Mouse (Mus musculus): ENCODE measurements at regions not wholly inside any gene's neighbourhood (a gene's known extent, or its start where the extent isn't known, plus 50 kb on each side); places are given as distances from the start of the nearest gene placed in this dataset.
A peak's percentile ranks its signal among the peaks of the same experiment; 100 is the strongest.

DNA sequence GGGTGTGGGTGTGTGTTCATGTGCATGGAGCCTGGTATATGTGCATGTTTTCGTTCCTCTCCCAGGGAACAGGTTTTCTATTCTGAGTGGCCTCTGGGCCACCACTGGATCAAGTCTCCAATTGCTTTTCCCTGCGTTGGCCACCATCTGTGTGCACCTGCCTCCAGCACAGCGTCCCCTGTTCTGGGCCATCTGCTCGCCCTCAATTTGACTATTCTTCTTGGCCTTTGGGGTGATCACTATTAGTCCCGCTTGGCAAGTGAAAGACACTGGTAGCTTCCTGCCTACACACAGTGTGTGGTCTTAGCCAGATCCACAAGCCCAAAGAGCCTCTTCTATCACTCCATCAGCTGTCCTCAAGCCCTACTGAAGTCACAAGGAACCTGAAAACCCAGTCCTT lies 80.8 kb upstream of the Ppp1r26 start:
- H3K9me3 ChIP-seq (ENCODE audit: control insufficient read depth, low read length): no peaks in the 10 kb centered on the region

DNA sequence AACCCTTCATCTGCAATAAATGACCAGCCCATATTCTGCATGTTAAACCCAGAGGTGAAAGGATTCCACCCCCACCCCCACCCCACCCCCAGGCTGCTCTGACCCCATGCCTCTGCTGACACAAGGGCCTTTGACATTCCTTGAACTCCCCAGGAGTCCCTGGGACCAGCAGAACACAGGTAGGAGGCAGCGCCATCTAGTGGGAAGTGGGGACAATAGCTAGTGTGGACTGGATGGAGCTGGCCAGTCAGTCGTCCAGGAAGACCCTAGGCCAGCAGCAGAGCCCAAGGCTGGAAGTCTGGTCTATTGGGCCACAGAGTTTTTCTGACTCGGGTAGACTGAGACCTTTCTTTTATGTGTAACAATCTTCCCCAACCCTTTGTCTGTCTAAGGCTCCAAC lies 71.8 kb upstream of the Ppp1r26 start:
- no peaks in the 10 kb centered on the region for H3K27me3 ChIP-seq (replicated peaks; ENCODE audit: control insufficient read depth, insufficient read depth, low read length)
- H3K36me3 ChIP-seq (ENCODE audit: control insufficient read depth, insufficient read depth, low read length): no peaks in the 10 kb centered on the region
- H3K9ac ChIP-seq (ENCODE audit: low read depth, low read length): no peak overlapping the region
- no peaks in the 10 kb centered on the region for H3K9me3 ChIP-seq (ENCODE audit: control insufficient read depth, low read length)
- DNase-seq (ENCODE audit: low spot score) (peak; percentile 51), ATAC-seq (ENCODE audit: low read depth) (no peak)
- peaks cover 16% of the 10 kb centered on the region for H3K4me1 ChIP-seq (ENCODE audit: control insufficient read depth, insufficient read depth, low read length)
- H3K4me3 ChIP-seq (ENCODE audit: low read depth, low read length): no peak overlapping the region
- 12% methylated on average over 3 of the region's 3 CpGs for WGBS
- no peak overlapping the region for H3K27ac ChIP-seq (replicated peaks; ENCODE audit: low read depth, low read length)
- no peak overlapping the region for H3K4me2 ChIP-seq (ENCODE audit: low read depth, low read length)

More for the DNA sequence above, 80.8 kb upstream of the Ppp1r26 start:
- Histone ChIP-seq H3K4me3 (ENCODE audit: low read depth, low read length) (no peak overlapping the region), H3K27me3 (replicated peaks; ENCODE audit: control insufficient read depth, insufficient read depth, low read length) (no peaks in the 10 kb centered on the region), H3K36me3 (ENCODE audit: control insufficient read depth, insufficient read depth, low read length) (no peaks in the 10 kb centered on the region), H3K27ac (replicated peaks; ENCODE audit: low read depth, low read length) (no peak overlapping the region), H3K4me2 (ENCODE audit: low read depth, low read length) (no peak overlapping the region), H3K9ac (ENCODE audit: low read depth, low read length) (no peak overlapping the region), H3K4me1 (ENCODE audit: control insufficient read depth, insufficient read depth, low read length) (peaks cover 12% of the 10 kb centered on the region)
- DNase-seq (ENCODE audit: low spot score) (no peak), ATAC-seq (ENCODE audit: low read depth) (no peak)
- WGBS: 75% methylated on average over 5 of the region's 5 CpGs

- no peak overlapping the region for H3K9ac ChIP-seq (ENCODE audit: low read depth, low read length)
- ATAC-seq (ENCODE audit: low read depth) (no peak), DNase-seq (ENCODE audit: low spot score) (no peak)
- no peak overlapping the region for H3K27ac ChIP-seq (replicated peaks; ENCODE audit: low read depth, low read length)
- H3K4me1 ChIP-seq (ENCODE audit: control insufficient read depth, insufficient read depth, low read length): peaks cover 3% of the 10 kb centered on the region; the same call in 1 of the 2 replicates
- H3K4me3 ChIP-seq (ENCODE audit: low read depth, low read length): no peak overlapping the region
- H3K9me3 ChIP-seq (ENCODE audit: control insufficient read depth, low read length): no peaks in the 10 kb centered on the region
- 67% methylated on average over 9 of the region's 9 CpGs for WGBS
- no peaks in the 10 kb centered on the region for H3K27me3 ChIP-seq (replicated peaks; ENCODE audit: control insufficient read depth, insufficient read depth, low read length)
- no peaks in the 10 kb centered on the region for H3K36me3 ChIP-seq (ENCODE audit: control insufficient read depth, insufficient read depth, low read length)
- no peak overlapping the region for H3K4me2 ChIP-seq (ENCODE audit: low read depth, low read length)
Observed at GRCm38 (mm10) chr2:28377948-28378822, 68.4 kb upstream of the Ppp1r26 start.

DNA sequence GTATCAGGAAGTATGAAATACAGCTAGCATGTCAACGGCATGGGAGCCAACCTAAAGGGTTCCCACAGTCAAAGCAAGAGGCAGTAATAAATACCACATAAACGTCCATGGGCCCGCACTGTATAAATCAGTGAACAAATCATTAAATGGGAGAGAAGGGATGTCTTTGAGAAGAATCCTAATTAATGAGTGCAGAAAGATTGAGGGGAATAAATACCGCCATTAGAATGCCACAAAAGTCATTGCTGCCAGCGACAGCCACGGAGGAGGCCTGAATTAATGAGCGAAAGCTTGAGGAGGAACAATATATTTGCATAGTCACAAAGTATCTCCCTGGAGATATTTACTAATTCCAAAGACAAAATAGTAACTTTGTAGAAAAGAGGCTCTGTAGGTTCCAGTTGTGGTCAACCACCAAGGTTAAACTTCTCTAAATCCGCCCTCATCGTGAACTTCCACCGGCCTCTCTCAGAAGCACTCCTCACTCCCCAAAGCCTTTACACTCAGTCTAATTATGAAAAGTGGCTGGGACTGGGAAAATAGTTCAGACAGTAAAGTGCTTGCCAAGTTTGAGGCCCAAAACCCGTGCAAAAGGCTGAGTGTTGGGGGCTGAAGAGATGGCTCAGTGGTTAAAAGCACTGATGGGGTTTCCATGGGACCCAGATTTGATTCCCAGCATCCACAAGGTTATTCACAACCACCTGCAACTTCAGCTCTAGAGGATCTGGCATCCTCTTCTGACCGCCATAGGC lies 64.4 kb upstream of the Ppp1r26 start:
- Histone ChIP-seq H3K4me2 (ENCODE audit: low read depth, low read length) (no peak overlapping the region), H3K9me3 (ENCODE audit: control insufficient read depth, low read length) (no peaks in the 10 kb centered on the region), H3K36me3 (ENCODE audit: control insufficient read depth, insufficient read depth, low read length) (no peaks in the 10 kb centered on the region), H3K9ac (ENCODE audit: low read depth, low read length) (no peak overlapping the region), H3K4me3 (ENCODE audit: low read depth, low read length) (no peak overlapping the region), H3K27me3 (replicated peaks; ENCODE audit: control insufficient read depth, insufficient read depth, low read length) (no peaks in the 10 kb centered on the region), H3K4me1 (ENCODE audit: control insufficient read depth, insufficient read depth, low read length) (peaks cover 3% of the 10 kb centered on the region), H3K27ac (replicated peaks; ENCODE audit: low read depth, low read length) (no peak overlapping the region)
- ATAC-seq (ENCODE audit: low read depth) (no peak), DNase-seq (ENCODE audit: low spot score) (no peak)
- WGBS: 86% methylated on average over 12 of the region's 12 CpGs

DNA sequence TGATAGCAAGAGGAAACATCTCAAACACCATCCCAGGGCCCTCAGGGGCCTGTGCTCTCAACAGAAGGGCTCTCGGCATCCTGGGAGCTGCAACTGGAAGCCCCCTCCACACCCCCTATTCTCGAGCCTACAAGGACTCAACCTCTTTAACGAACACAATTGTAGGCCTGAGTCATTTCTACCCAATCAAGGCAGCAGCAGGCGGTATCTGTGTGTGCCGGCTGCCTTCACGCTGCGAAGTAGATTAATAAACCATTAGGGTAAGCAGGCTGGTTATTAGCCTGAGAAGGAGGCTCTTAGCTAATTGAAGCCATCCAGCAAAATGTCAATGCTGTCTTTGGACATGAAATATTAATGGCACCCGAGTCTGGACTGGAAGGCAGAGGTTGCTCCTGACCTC lies 61.7 kb upstream of the Ppp1r26 start:
- no peak overlapping the region for H3K27ac ChIP-seq (replicated peaks; ENCODE audit: low read depth, low read length)
- ATAC-seq (ENCODE audit: low read depth) (no peak; the same call in 1 of the 2 replicates), DNase-seq (ENCODE audit: low spot score) (peak; percentile 18)
- no peak overlapping the region for H3K4me2 ChIP-seq (ENCODE audit: low read depth, low read length)
- H3K27me3 ChIP-seq (replicated peaks; ENCODE audit: control insufficient read depth, insufficient read depth, low read length): no peaks in the 10 kb centered on the region
- H3K4me3 ChIP-seq (ENCODE audit: low read depth, low read length): no peak overlapping the region
- peaks cover 12% of the 10 kb centered on the region for H3K4me1 ChIP-seq (ENCODE audit: control insufficient read depth, insufficient read depth, low read length)
- WGBS: 64% methylated on average over 8 of the region's 8 CpGs
- no peaks in the 10 kb centered on the region for H3K9me3 ChIP-seq (ENCODE audit: control insufficient read depth, low read length)
- H3K36me3 ChIP-seq (ENCODE audit: control insufficient read depth, insufficient read depth, low read length): no peaks in the 10 kb centered on the region
- H3K9ac ChIP-seq (ENCODE audit: low read depth, low read length): no peak overlapping the region

DNA sequence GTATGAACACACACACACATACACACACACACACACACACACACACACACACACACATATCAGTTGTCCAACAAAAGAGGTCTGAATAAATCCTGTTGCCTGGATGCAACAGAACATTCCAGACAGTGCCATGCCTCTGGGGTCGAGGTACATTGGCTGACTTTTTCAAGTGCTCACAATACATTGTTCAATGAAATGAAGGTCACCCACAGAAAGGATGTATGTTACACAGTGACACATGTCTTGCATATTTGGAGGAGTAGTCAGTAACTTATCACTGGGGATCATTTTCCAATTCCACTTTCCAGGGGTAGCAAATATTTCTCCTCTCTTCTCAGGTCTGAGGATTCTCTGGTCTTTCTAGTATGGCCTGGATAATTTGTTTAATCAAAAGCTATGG lies 59.8 kb upstream of the Ppp1r26 start:
- H3K9me3 ChIP-seq (ENCODE audit: control insufficient read depth, low read length): no peaks in the 10 kb centered on the region
- H3K36me3 ChIP-seq (ENCODE audit: control insufficient read depth, insufficient read depth, low read length): no peaks in the 10 kb centered on the region
- 75% methylated on average over 1 of the region's 1 CpGs for WGBS
- H3K27ac ChIP-seq (replicated peaks; ENCODE audit: low read depth, low read length): no peak overlapping the region; the same call in 1 of the 2 replicates
- DNase-seq (ENCODE audit: low spot score) (no peak), ATAC-seq (ENCODE audit: low read depth) (no peak)
- no peaks in the 10 kb centered on the region for H3K27me3 ChIP-seq (replicated peaks; ENCODE audit: control insufficient read depth, insufficient read depth, low read length)
- no peak overlapping the region for H3K4me2 ChIP-seq (ENCODE audit: low read depth, low read length)
- no peak overlapping the region for H3K4me3 ChIP-seq (ENCODE audit: low read depth, low read length)
- H3K4me1 ChIP-seq (ENCODE audit: control insufficient read depth, insufficient read depth, low read length): peaks cover 12% of the 10 kb centered on the region
- H3K9ac ChIP-seq (ENCODE audit: low read depth, low read length): no peak overlapping the region

DNA sequence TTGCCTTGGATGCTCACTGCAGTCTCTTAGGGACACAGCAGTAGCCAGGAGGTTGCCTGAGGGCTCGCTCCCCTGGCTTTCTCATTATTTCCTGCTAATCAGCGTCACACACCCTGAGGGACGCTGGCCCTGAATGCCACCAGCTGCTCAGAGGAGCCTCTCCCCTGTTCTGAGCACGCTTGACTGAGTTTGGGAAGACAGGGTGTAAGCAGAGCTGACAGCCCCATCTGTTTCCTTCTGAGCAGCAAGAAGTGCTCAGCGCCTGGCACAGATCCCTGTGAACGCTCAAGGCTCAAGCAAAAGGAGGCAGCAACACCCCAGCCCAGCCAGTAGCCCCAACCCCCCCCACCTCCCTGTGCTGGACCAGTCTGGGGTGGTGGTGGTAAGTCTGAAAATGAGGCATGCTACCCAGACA lies 59.2 kb upstream of the Ppp1r26 start:
- H3K9ac ChIP-seq (ENCODE audit: low read depth, low read length): no peak overlapping the region
- H3K4me2 ChIP-seq (ENCODE audit: low read depth, low read length): no peak overlapping the region
- no peaks in the 10 kb centered on the region for H3K9me3 ChIP-seq (ENCODE audit: control insufficient read depth, low read length)
- peak overlapping the region; percentile 44; the same call in 1 of the 2 replicates for H3K27ac ChIP-seq (replicated peaks; ENCODE audit: low read depth, low read length)
- H3K4me3 ChIP-seq (ENCODE audit: low read depth, low read length): no peak overlapping the region
- no peaks in the 10 kb centered on the region for H3K36me3 ChIP-seq (ENCODE audit: control insufficient read depth, insufficient read depth, low read length)
- H3K4me1 ChIP-seq (ENCODE audit: control insufficient read depth, insufficient read depth, low read length): peaks cover 12% of the 10 kb centered on the region
- ATAC-seq (ENCODE audit: low read depth): peak; percentile 92
- no peaks in the 10 kb centered on the region for H3K27me3 ChIP-seq (replicated peaks; ENCODE audit: control insufficient read depth, insufficient read depth, low read length)
- 11% methylated on average over 6 of the region's 6 CpGs for WGBS
- peak; percentile 92 for DNase-seq (ENCODE audit: low spot score)

- no peak for ATAC-seq (ENCODE audit: low read depth)
- Histone ChIP-seq H3K4me1 (ENCODE audit: control insufficient read depth, insufficient read depth, low read length) (peaks cover 12% of the 10 kb centered on the region), H3K9ac (ENCODE audit: low read depth, low read length) (no peak overlapping the region), H3K9me3 (ENCODE audit: control insufficient read depth, low read length) (no peaks in the 10 kb centered on the region), H3K27ac (replicated peaks; ENCODE audit: low read depth, low read length) (no peak overlapping the region; the same call in 1 of the 2 replicates), H3K4me2 (ENCODE audit: low read depth, low read length) (no peak overlapping the region), H3K27me3 (replicated peaks; ENCODE audit: control insufficient read depth, insufficient read depth, low read length) (no peaks in the 10 kb centered on the region), H3K4me3 (ENCODE audit: low read depth, low read length) (no peak overlapping the region), H3K36me3 (ENCODE audit: control insufficient read depth, insufficient read depth, low read length) (no peaks in the 10 kb centered on the region)
- WGBS: 80% methylated on average over 4 of the region's 4 CpGs
- no peak for DNase-seq (ENCODE audit: low spot score)
Observed at GRCm38 (mm10) chr2:28387926-28388325, 58.7 kb upstream of the Ppp1r26 start.

Data from embryonic facial prominence, embryonic 14.5 days (tissue).